Mouse (Mus musculus) ES-Bruce4 (cell line): ENCODE measurements at regions not wholly inside any gene's neighbourhood (a gene's known extent, or its start where the extent isn't known, plus 50 kb on each side); places are given as distances from the start of the nearest gene placed in this dataset.

Source experiments
- CTCF ChIP-seq: IDR thresholded peaks from one replicate; pipeline ENCODE4 v1.8.1; 2011; ENCODE audit warnings: low read depth, low read length
- POLR2A ChIP-seq: IDR thresholded peaks from one replicate; pipeline ENCODE4 v1.8.1; 2011; ENCODE audit warnings: low read length; ENCODE audit not compliant: insufficient read depth

- no peak for TF ChIP-seq CTCF
- no peak for TF ChIP-seq POLR2A
These were observed 124.2 kb upstream of the Lef1 start for GRCm38 (mm10) chr3:130986101-130986500.
